Mouse (Mus musculus): ENCODE measurements around the gene Insm1.

The Insm1 gene

DNA sequence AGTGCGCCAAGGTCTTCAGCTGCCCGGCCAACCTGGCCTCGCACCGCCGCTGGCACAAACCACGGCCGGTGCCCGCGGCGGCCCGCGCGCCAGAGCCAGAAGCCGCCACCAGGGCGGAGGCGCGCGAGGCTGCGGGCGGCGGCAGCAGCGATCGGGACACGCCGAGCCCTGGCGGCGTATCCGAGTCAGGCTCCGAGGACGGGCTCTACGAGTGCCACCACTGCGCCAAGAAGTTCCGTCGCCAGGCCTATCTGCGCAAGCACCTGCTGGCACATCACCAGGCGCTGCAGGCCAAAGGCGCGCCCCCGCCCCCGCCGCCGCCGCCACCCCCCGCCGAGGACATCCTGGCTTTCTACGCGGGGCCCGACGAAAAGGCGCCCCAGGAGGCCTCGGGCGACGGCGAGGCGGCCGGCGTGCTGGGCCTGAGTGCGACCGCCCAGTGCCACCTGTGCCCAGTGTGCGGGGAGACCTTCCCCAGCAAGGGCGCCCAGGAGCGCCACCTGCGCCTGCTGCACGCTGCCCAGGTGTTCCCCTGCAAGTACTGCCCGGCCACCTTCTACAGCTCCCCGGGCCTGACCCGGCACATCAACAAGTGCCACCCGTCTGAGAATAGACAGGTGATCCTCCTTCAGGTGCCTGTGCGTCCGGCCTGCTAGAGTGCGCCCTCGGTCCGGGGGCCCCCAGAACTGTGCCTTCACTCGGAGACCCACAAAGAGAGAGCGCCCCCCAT, 1.6 kb downstream of the Insm1 start:
- DNase-seq (ENCODE audit: inconsistent age in 2 of 2, low spot score in 1 of 2): peak; percentile 25 to 72

- DNase-seq (ENCODE audit: inconsistent age in 2 of 2, low spot score in 1 of 2): no peak
Measured at GRCm38 (mm10) chr2:146224141-146224540, 2.4 kb downstream of the Insm1 start.

DNA sequence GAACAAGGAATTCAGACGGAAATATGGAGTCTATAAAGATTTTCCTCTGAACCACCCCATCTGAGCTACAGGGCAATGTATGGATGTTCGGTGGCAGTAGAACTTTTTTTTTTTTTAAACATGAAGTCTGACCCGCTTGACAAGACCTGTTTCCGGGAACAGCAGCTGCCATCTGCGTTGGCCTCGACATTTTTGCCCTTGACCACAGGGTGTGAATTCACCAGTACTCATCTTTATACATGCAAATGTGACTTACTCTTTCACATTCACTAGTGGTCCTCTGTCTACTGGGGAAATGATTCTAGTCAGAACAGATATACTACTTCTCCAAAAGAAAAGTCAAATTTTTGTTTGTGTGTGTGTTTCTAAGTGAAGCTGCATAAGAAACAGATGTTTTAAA, 4.1 kb downstream of the Insm1 start:
- no peak for DNase-seq (ENCODE audit: inconsistent age in 2 of 2, low spot score in 1 of 2)

DNA sequence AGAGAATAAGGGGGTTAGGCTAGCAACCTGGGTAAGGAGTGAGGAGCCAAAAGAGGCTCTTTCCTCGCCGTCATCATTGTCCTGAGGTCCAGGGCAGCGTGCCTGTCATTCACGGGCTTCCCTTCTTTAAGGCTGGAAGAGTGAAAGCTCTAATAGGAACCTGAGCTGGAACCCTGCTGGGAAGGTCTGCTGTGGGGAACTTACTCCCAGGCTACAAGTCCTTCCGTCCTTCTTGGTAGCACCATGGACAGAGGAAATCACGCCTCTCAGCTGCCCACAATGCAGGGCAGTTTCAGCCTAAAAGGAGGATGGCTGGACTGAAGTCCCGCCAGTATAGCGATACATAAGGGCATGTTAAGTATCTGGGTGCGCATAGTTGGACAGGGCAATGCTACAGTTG, 4.8 kb downstream of the Insm1 start:
- DNase-seq (ENCODE audit: inconsistent age in 2 of 2, low spot score in 1 of 2): peak; percentile 60 to 89

- DNase-seq (ENCODE audit: inconsistent age in 2 of 2, low spot score in 1 of 2): no peak
Measured at GRCm38 (mm10) chr2:146227646-146228045, 5.9 kb downstream of the Insm1 start.

GRCm38 (mm10) chr2:146228435-146228834, 6.7 kb downstream of the Insm1 start:
- no peak for DNase-seq (ENCODE audit: inconsistent age in 2 of 2, low spot score in 1 of 2)

DNA sequence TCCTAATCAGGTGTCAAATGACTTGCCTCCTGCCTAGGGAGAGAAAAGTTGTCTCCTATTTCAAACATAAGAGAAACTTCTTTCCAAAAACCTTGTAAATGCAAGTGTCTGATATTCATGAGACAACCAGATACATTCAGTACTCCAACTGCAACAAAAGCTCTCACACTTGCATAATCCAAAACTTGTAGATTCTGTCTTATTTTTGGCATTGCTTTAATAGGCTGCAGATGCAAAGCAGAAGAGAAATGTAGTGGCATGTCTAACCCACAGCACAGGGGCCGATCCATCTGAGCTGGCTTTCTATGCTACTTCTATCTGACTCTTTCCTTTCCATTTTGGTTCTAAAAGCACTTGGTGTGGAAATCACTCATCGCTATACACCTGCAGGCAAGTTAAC, 9.8 kb downstream of the Insm1 start:
- DNase-seq (ENCODE audit: inconsistent age in 2 of 2, low spot score in 1 of 2): no peak

GRCm38 (mm10) chr2:146239196-146239747, 17.6 kb downstream of the Insm1 start:
- DNase-seq (ENCODE audit: inconsistent age in 2 of 2, low spot score in 1 of 2): no peak

- DNase-seq (ENCODE audit: inconsistent age in 2 of 2, low spot score in 1 of 2): no peak
Measured at GRCm38 (mm10) chr2:146244049-146244448, 22.3 kb downstream of the Insm1 start.

DNA sequence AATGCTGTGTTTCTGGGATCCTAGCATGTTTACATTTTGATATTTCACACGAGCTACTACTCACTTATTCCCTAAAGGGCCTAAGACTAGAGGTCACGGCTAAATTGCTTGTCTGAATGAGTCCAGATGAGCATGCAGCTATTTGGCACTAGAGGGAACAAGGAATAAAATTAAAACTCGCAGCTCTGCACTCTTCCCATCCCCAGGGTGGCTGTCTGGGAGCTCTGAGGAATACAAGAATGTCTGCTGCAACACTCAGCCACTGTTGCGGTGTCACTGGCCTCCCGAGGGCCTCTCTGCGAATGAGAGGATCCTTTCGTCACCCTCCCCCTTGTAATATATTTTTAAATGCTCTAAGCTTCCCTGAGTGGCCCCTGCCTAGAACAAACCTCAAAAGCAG, 23.7 kb downstream of the Insm1 start:
- DNase-seq (ENCODE audit: inconsistent age in 2 of 2, low spot score in 1 of 2): no peak

GRCm38 (mm10) chr2:146246409-146247075, 24.8 kb downstream of the Insm1 start:
- no peak for DNase-seq (ENCODE audit: inconsistent age in 2 of 2, low spot score in 1 of 2)

DNA sequence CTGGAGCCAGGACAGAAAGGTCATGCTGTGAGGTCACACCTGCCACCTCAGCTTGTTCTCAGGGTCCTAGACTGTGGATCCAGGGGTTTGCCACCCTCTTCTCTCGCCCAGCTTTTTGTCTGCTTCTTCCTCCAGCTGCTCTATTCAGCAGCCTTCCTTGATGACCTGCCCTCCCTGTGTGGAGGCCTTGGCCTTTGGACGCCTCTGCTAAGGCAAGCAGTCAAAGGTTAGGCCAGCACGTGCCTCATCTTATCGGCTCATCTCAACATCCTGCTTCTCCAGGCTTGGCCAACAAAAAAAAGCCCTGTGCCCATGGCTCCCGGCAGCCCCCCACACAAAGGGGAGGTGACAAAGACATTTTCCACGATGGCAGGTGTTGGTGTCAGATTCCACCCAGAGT, 25.9 kb downstream of the Insm1 start:
- no peak for DNase-seq (ENCODE audit: inconsistent age in 2 of 2, low spot score in 1 of 2)

DNA sequence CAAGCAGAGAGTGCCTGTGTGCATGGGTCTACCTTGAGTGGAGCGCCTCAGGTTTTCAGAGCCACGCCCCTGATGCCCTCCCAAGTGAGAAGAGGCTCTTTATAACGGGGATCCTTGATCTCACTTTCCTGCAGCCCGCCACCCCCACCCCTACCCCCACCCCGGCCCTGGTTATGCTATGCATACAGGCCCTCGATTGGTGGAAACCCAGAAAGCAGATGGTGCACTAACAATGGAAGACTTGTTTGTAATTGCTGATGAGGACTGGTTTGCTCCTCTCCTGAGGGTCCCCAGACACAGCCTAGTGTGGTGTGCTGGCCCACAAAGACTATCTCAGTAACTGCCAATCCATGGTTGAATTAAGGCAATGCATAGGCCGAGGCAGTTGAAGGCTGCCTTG, 27.3 kb downstream of the Insm1 start:
- DNase-seq (ENCODE audit: inconsistent age in 2 of 2, low spot score in 1 of 2): no peak

DNA sequence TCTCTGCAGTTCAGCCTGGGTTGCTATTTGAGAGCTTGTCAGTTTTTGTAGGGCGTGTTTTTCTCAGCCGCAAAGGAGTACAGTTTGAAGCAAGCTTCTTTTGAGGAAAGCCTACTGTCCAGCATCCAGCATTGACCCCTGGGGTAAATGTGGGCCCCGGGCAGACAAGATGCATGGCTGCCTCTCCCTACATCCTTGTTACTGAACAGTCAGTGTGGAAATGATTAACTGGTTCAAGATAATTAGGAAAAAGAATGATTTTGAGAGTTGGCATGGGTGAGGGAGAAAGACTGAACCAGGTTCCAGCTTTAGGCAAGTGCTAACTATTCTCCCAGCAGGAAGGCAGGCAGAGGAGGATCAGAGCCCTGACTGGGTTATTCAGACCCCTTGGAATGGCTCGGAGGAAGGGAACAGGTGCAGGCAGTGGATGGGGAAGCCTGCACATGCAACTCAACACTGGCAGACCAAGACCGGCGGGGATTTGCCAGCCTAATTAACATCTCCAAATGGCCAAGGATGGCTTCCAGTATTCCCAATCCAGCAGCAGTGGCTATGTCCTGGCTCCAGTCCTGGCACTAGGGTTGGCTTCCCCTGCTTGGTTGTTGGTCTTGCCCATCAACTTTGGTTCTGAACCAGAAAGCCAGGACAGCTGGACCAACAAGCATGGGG, 28.6 kb downstream of the Insm1 start:
- no peak for DNase-seq (ENCODE audit: inconsistent age in 2 of 2, low spot score in 1 of 2)

DNA sequence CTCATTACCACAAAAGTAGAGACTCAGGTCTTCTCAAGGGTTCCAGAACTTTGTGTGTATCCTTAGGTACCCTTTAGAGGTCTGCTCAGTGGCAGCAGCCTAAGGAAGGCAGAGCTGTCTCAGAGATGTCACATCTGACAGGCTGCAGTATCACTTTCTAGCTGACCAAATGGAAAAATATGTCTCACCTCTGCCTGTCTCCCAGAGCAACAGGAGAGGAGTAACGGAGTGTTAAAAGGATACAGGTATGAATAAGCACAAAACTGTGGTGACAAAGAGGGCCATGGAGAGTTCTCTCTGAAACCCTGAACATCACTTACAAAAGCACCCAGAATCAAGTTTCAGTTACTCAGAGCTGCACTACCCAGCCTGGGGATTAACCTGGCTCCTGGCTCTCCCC, 32.7 kb downstream of the Insm1 start:
- no peak for DNase-seq (ENCODE audit: inconsistent age in 2 of 2, low spot score in 1 of 2)

- no peak for DNase-seq (ENCODE audit: inconsistent age in 2 of 2, low spot score in 1 of 2)
Measured at GRCm38 (mm10) chr2:146255636-146256035, 33.9 kb downstream of the Insm1 start.

DNA sequence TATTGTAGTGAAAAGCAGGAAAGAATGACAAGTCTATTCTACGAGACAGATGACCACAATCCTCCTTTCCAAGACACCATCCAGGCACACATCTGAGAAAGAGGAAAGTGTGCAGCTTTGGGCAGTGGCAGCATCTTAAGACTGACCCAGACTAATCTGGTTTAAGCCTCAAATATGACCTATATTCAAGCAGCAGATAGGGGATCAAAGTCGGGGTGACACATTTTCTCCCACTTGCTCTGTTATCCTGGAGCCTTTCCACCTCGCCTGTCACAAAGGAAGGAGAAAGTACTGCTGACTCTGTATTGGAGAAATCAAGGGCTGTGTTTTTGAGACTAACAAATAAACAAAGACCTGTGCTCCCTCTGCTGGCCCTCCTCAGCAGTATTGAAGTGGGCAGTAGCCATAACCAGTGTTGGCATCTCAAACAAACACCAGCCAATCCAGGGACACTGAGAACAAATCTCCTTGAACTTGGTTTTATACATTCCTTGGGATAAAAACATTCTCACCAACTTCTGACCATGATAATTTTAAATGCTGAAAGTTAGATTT, 34.7 kb downstream of the Insm1 start:
- peak; percentile 14 to 72 for DNase-seq (ENCODE audit: inconsistent age in 2 of 2, low spot score in 1 of 2)

DNA sequence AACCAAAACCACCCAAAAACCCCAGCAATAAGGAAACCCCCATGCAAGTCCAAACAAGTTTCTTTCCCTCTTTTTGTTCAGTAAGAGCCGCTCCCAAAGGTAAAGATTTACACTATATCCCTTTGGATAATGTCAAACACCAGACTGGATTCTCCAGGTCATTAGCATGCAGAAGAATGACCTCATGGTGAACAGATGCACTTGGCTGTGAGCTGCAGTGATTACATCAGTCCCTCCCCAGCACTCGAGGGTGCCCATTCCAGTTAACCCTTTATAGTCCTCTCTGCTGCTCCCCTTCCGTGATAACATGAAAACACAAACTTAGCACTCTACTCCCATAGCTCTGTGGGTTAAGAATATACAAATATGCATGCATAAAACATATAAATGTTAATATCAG, 35.3 kb downstream of the Insm1 start:
- no peak for DNase-seq (ENCODE audit: inconsistent age in 2 of 2, low spot score in 1 of 2)

GRCm38 (mm10) chr2:146257609-146258008, 35.9 kb downstream of the Insm1 start:
- no peak for DNase-seq (ENCODE audit: inconsistent age in 2 of 2, low spot score in 1 of 2)

DNA sequence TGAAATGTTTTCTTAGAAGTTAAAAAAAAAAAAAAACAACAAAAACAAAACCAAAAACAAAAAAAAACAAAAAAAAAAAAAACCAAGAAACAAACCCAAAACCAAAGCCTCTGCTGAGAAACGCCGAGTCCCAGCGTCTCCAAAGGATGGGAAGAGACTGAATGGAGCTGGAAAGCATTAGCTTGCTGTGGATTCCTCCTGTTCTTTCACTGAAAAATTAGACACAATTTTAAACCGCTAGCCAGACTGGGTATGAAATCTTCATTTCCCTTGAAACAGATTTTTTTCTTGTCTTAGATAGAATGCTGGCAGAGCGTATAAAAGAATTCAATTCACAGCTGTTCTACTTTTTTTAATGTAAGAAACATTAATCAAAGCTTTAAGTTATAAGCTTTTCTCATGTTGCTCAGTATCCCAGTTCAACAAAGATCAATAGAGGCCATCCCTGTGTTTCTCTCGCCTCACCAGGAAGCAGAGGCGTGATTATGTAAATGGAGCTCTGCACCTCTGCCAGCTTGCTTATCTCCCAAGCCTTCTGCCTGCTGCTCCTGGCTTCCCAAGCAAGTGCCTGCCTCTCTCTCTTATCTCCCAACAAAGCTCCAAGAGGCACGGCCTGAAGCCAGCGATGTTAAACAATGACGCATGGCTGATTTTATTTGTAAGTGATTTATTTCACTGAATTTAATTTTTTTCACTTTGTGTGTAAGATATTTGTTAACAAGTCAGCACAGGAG, 37.2 kb downstream of the Insm1 start:
- peak; percentile 17 to 40 for DNase-seq (ENCODE audit: inconsistent age in 2 of 2, low spot score in 1 of 2)
